Mouse (Mus musculus): ENCODE measurements around the gene Gcnt4.
"Not testable (repeated sequence)": the region's sequence is repeated elsewhere in the genome, so short reads cannot be mapped to it uniquely, and the experiment has no call there.

The Gcnt4 gene

GRCm38 (mm10) chr13:96923999-96924961, at the start of gene Gcnt4:
Gene Gcnt4 (plus strand): TSS chr13:96924689.
- DNase-seq (ENCODE audit: low spot score in 2 of 2): peak in 1 of 2 experiments; percentile 5

- DNase-seq (ENCODE audit: low spot score in 2 of 2): no peak
These were observed 46.0 kb upstream of the Gcnt4 start for GRCm38 (mm10) chr13:96878220-96879057.

GRCm38 (mm10) chr13:96884534-96884933, 40.0 kb upstream of the Gcnt4 start:
- DNase-seq (ENCODE audit: low spot score in 2 of 2): no peak

GRCm38 (mm10) chr13:96889985-96890384, 34.5 kb upstream of the Gcnt4 start:
- DNase-seq (ENCODE audit: low spot score in 2 of 2): no peak

- DNase-seq (ENCODE audit: low spot score in 2 of 2): no peak
These were observed 29.3 kb upstream of the Gcnt4 start for GRCm38 (mm10) chr13:96895144-96895543.

- DNase-seq (ENCODE audit: low spot score in 2 of 2): no peak
These were observed 17.8 kb upstream of the Gcnt4 start for GRCm38 (mm10) chr13:96906717-96907116.

GRCm38 (mm10) chr13:96911202-96911601, 13.3 kb upstream of the Gcnt4 start:
- DNase-seq (ENCODE audit: low spot score in 2 of 2): no peak

- DNase-seq (ENCODE audit: low spot score in 2 of 2): not testable (repeated sequence)
These were observed 1.4 kb upstream of the Gcnt4 start for GRCm38 (mm10) chr13:96923134-96923533.

- no peak for DNase-seq (ENCODE audit: low spot score in 2 of 2)
These were observed 676 bp downstream of the Gcnt4 start for GRCm38 (mm10) chr13:96924985-96925745.

GRCm38 (mm10) chr13:96925991-96926725, 1.7 kb downstream of the Gcnt4 start:
- DNase-seq (ENCODE audit: low spot score in 2 of 2): no peak

GRCm38 (mm10) chr13:96927781-96928180, 3.3 kb downstream of the Gcnt4 start:
- DNase-seq (ENCODE audit: low spot score in 2 of 2): no peak

- no peak for DNase-seq (ENCODE audit: low spot score in 2 of 2)
These were observed 4.0 kb downstream of the Gcnt4 start for GRCm38 (mm10) chr13:96928432-96929039.

- DNase-seq (ENCODE audit: low spot score in 2 of 2): no peak
These were observed 8.3 kb downstream of the Gcnt4 start for GRCm38 (mm10) chr13:96932745-96933144.

- no peak for DNase-seq (ENCODE audit: low spot score in 2 of 2)
These were observed 8.9 kb downstream of the Gcnt4 start for GRCm38 (mm10) chr13:96933367-96933766.

GRCm38 (mm10) chr13:96936173-96936777, 11.8 kb downstream of the Gcnt4 start:
- DNase-seq (ENCODE audit: low spot score in 2 of 2): no peak

- no peak for DNase-seq (ENCODE audit: low spot score in 2 of 2)
These were observed 12.6 kb downstream of the Gcnt4 start for GRCm38 (mm10) chr13:96937059-96937558.

- no peak for DNase-seq (ENCODE audit: low spot score in 2 of 2)
These were observed 15.2 kb downstream of the Gcnt4 start for GRCm38 (mm10) chr13:96939680-96940079.

GRCm38 (mm10) chr13:96941481-96941880, 17.0 kb downstream of the Gcnt4 start:
- not testable (repeated sequence) for DNase-seq (ENCODE audit: low spot score in 2 of 2)

GRCm38 (mm10) chr13:96943571-96943970, 19.1 kb downstream of the Gcnt4 start:
- no peak for DNase-seq (ENCODE audit: low spot score in 2 of 2)

GRCm38 (mm10) chr13:96945748-96946147, 21.3 kb downstream of the Gcnt4 start:
- no peak for DNase-seq (ENCODE audit: low spot score in 2 of 2)

Data from spleen, postnatal 14 days (tissue).